Mouse (Mus musculus) ES-Bruce4 (cell line): Measurements from ENCODE around the gene Tnrc6a.

Source experiments
- CTCF ChIP-seq: IDR thresholded peaks from one replicate; pipeline ENCODE4 v1.8.1; 2011; ENCODE audit warnings: low read depth, low read length
- EP300 ChIP-seq: IDR thresholded peaks from 2 replicates; pipeline ENCODE4 v1.6.1; 2011; ENCODE audit warnings: low read depth, low read length; ENCODE audit not compliant: insufficient read depth

DNA sequence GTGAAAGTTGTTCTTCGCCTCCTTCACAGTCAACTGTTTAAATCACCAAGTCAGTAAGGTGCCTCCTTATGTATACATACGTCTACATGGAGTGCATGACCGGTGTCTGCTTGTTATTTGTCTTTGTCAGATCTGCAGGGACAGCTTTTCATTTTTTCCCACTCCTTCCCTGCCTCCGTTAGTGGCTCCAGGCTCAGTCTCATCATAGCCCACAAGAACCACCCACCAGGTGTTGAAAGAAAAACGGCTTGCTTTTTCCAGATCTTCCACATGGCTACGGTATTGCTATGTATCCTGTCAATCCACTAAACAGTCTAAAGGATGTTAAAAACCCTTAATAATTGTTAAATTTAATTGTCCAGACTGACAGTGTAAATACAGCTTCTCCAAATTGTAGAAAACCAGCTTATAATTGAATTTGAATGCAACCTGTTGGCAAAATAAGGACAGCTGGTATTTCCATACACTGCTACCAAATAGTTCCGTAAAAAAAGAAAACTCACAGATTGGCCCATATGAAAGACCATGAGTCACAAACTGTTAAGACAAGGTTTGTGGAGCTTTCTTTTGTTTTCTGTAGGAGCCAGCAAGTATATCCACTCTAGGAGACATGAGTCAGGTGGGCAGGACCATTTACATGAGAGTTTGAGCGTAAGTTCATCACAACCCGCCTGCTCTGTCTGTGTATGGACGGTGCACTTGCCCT is 22.6 kb downstream of the Tnrc6a start:
- no peak for TF ChIP-seq EP300
- TF ChIP-seq CTCF: no peak
